Mouse (Mus musculus): Measurements from ENCODE around the gene Atg5.

DNA sequence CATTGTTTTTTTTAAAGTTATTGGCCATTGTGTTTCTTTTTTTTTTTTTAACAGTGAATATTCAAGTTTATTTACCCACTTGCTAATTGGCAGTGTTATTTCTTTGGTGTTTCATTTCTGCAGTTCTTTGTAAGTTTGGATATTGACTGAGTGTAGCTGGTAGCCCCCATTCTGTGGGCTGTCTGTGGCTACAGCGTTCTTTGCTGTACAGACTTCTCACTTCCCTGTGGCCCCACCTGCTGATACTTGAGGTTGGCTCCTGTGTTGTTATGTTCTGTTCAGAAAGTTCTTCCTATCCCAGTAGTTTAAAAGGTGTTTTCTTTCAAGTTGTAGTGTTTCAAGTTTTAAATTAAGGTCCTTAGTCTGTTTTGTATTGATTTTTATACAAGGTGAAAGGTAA is 14.2 kb downstream of the Atg5 start:
- TF ChIP-seq CTCF (IDR thresholded peaks at IDR 0.05; ENCODE audit: low read depth) (no peak), EP300 (IDR thresholded peaks at IDR 0.05; ENCODE audit: low read depth) (no peak)

All from heart, postnatal 0 days (tissue).